Mouse (Mus musculus): ENCODE data around the gene Tnfsf18. TPM values are rescaled to one million over a fixed set of nuclear protein-coding genes. Genes with fewer than 3 reads are reported as not detected.

Gene Tnfsf18
- not detected for total RNA-seq (2021)

DNA sequence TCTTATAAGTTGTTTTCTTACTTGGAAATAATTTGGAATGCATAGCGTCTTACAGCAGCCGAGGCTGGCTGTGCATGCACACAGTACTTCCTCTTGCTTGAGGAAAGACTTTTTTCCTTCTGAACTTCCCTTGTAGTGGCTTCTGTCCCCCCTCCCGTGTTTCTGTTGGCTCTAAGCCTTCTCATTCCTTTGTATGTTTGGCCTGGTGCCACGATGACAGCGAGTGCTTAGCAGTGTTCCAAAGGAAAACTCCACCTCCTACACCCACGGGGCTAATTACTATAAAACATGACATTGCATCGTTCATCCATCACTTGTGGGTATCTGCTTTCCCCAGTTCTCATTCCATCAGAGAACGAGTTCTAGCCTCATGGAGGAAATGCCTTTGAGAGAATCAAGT lies at the start of gene Tnfsf18:
Tnfsf18 (plus strand) TSS at position 313 of the 400 bp plus-strand sequence.
- DNase-seq (ENCODE audit: low spot score in 2 of 2), result peak in 1 of 2 experiments; percentile 19
- intact Hi-C loops (cut with DNase I), result no loop called here

DNA sequence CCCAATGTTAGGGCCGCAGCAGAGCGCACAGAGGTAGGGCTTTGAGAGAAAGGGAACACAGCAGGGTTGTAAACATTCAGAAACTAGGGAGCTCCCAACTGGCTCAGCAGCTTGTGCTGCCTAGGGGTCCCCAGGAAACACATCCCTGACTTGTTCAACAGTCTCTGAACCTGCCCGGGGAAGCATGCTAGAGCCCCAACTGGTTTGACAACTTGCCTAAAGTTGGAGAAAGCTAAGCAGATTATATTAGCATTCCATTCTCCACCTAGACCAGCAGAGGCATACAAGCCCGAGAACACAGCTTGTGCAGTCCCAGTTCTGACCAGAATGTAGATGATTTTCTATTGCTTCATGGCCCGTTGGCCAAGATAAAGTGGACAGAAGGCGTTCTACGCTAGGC lies 49.6 kb upstream of the Tnfsf18 start:
- intact Hi-C loops (cut with DNase I), result no loop called here
- DNase-seq (ENCODE audit: low spot score in 2 of 2), result no peak

DNA sequence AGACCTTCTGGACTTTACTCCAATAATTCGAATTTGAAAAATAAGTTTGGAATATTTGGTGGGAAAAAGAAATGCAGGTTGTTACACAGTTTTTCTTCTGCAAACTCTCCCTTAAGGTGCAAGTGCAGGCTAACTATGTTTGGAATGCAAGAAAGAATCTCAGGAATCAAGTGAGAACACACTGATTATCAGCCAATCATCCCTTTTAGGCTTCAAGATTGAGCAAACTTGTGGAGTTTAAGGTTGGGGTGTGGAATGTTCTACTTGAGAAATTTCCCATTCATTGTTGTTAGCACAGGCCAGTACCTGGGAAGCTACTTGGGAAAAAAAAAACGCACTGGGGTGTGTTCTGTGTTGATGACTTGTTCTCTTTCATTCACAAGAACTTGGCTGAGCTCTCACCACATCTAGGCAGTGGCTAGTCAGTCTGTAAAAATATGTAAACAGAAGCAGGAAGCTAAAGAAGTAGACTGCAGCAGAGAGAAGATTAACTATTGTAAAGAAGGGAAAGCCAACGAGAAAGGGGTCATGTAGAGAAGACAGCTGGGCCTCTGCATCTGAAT lies 42.7 kb upstream of the Tnfsf18 start:
- no peak for DNase-seq (ENCODE audit: low spot score in 2 of 2)
- intact Hi-C loops (cut with DNase I), result no loop called here

DNA sequence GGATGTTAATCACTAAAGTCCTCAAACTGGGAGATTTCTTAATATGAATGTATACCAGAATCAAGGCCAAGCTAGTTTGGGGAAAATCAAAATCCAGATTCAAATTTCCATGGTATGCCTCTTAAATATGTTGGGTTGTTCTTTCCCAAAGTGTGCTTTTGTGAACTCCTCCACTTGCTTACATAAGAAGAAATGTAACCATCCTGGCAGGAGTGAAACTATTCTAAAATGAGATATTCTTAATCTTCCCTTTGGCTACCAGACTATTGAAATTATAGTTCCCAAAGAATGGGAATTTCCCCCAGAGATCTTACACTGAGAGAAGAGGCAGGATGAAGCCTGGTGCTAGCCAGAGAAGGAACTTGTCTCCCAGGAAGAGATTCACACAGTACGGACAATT lies 42.2 kb upstream of the Tnfsf18 start:
- DNase-seq (ENCODE audit: low spot score in 2 of 2), result peak in 1 of 2 experiments; percentile 22
- intact Hi-C loops (cut with DNase I), result no loop called here

DNA sequence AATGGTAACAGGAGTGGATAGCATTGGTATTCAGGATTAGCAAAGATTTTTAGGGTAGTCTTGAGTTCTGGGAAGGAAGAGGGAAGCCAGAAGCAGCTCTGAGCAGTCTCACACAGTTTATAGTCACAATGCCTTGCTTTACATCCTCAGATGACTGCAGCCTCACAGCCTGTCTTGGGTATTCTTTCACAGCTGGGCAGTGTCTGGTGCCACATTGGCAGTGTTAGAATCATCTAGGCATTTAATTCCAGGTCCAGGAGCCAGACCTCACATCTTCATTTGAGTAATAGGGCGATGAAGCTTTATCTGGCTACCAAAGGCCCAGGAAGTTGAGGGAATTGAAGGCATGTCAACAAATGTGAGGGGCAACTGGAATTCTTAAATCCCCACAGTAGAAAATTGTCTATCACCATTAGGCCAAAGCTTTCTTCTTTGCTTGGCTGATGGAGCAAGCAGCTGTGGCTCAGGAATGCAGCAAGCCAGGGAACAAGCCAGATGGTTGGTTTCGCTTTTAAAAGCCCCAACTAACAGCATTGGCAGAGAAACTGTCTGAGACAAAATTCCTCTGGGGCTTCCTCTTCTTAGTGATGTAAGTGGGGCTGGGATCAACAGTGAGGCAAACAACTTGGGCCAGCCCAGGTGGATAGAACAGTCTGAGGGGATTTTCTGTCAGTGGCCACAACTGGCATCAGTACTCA lies 30.9 kb upstream of the Tnfsf18 start:
- DNase-seq (ENCODE audit: low spot score in 2 of 2), result peak; percentile 15 to 54
- intact Hi-C loops (cut with DNase I), result no loop called here

DNA sequence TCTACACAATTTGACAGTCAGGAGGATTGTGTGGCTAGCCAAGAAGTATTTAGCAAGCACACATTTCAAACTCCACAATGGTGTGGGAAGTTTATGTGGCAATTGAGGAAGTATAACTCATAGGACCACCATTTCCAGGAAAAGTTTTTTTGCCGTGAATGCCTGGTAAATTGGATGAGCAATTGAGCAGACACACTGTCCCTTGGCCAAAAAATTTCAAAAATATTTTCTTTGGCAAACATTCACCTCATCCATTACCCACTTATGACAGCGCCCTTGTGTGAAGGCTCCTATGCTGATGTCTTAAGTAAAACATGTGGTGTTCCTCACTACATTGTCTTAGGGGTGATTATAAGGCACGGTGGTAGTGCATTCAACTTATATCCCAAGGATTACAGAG lies 17.2 kb upstream of the Tnfsf18 start:
- intact Hi-C loops (cut with DNase I), result no loop called here

DNA sequence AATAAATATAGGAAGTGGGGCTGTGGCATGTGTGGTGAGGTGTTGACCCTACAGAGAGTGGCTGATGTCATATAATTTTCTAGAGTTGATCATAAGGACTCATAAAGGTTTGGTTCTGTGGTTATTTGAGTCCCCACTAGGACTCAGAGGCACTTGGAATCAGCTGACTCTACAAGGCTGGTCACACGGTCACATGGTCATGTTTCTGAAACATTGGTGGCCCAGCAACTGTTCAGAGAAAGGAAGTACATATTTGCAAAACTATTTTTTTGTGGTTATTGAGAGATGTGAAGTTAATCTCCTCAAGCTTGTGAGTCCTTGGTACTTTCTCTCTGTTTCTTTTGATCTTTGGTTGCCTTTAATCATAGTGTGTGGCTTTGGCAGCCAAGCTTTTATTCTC lies 14.6 kb upstream of the Tnfsf18 start:
- intact Hi-C loops (cut with DNase I), result no loop called here
- DNase-seq (ENCODE audit: low spot score in 2 of 2), result no peak

More for the DNA sequence above, 17.2 kb upstream of the Tnfsf18 start:
- no peak for DNase-seq (ENCODE audit: low spot score in 2 of 2)

DNA sequence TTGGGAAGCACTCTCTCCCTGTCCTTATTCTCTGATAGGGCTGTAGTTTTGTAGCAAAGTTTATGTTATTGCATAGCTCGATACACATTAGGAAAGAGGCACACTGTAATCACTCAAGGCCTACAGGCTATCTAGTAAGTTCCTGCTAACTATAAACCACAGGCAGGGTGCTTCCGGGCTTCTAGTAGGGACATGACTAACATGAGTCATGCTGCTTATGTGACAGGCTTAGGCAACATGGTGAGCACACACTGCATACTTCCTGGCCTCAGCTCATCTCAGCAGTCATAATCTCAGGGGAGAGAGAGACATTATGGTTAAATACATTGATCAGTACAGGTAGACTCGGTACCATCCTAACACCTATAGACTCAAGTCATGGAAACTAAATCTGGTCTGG lies 12.2 kb upstream of the Tnfsf18 start:
- no peak for DNase-seq (ENCODE audit: low spot score in 2 of 2)
- intact Hi-C loops (cut with DNase I), result no loop called here

DNA sequence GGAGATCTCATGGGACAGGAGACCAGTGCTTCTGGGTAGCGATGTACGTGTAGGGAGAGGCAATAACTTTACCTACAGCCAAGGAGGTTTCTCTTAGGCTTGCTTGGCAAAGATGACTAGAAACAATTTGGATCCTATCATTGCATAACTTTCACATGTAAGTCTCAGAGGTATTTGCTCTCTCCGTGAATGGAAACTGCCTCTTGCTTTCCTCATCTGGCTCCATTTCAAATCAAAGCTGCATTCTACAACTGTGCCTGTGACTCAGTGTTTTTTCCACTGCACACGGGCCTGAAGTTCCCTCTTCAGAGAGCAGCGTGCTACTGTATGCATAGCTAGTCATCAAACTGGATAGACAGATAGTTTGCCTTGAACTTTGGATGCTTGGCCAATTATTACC lies 7.4 kb upstream of the Tnfsf18 start:
- peak in 1 of 2 experiments; percentile 60 for DNase-seq (ENCODE audit: low spot score in 2 of 2)
- intact Hi-C loops (cut with DNase I), result no loop called here

DNA sequence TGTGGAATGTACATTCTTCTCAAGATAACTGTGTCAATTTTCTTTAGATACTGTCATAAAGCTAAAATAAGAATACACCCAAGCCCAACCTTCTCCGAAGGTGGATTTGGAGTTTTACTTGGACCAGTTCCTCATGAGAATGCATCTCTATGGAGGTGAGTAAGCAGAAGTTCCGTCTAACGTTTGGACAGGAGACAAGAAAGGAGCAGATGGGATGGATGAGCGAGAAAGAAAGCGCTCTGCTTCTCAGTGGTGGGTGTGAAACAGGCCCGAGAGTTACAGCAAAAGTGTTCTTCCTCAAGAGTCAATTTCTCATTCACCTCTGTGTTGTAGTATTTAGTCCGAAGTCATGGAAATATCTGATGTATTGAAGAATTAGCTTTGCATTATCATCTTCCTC lies 2.7 kb upstream of the Tnfsf18 start:
- peak in 1 of 2 experiments; percentile 92 for DNase-seq (ENCODE audit: low spot score in 2 of 2)

DNA sequence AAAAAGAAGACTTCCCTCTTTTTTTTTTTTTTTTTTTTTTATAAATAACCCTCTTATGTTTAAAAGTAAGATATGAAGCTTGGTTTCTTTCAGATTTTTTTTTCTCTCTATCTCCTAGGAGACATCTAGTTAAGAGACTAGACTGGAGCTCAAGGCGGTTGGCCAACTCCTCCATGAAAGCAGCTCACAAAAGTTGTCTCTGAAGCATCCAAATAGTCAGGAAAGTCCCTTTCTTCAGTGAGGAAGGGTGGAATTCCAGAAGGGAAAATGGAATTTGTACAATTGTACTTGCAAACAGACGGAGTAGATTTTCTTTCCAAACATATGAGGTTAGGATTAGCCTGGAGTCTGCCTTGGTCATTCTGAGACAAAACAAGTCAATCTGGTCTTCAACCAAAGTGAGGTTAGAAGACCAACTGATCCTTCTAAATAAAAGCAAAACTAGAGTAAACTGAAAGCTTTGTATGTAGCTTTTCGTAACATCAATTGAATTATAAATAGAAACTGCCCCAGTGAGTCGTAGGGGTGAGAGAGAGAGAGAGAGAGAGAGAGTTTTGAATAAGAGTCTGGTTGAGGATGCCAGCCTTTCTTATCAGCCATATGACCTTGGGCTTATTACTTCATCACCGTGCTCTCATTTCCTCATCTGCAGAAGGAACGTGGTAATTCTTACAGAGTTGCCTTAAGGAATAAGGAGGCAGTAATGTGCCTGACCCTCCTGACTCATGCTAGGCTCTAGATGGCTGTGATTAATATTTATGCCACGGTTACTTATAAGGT lies 2.6 kb downstream of the Tnfsf18 start:
- peak in 1 of 2 experiments; percentile 45 for DNase-seq (ENCODE audit: low spot score in 2 of 2)
- intact Hi-C loops (cut with DNase I), result no loop called here

More for the DNA sequence above, 2.7 kb upstream of the Tnfsf18 start:
- intact Hi-C loops (cut with DNase I), result no loop called here

DNA sequence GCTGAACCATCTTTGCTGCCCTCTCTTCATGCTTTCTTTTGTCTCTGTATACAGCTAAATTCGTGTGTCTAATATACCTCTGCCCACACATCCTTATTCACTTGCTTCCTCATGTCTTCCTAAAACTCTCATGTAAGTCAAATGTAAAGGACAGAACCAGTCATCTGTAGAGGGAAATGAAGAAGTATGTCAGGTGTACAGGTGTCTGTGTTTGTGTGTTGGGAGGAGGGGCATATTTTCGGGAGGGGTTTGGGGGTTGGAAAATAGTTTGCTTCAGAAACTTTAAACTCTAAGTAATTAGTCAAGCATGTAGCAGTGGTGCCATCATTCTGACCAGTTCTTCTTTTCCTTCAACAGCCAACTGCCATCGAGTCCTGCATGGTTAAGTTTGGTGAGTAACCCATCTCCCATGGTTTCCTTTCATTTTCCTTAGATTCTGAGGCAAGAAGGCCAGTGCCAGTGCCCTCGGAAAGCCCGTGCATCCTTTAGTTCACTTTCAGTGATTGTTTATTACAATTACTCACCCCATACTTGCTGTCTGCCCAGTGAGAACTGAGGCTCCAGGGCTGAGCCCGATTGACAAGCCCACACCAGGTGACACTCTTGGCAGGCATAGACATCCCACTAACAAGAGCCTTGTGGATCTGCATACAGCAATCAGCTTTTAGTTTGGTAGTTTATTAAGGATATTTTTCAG lies 5.8 kb downstream of the Tnfsf18 start:
- no peak for DNase-seq (ENCODE audit: low spot score in 2 of 2)
- intact Hi-C loops (cut with DNase I), result no loop called here

DNA sequence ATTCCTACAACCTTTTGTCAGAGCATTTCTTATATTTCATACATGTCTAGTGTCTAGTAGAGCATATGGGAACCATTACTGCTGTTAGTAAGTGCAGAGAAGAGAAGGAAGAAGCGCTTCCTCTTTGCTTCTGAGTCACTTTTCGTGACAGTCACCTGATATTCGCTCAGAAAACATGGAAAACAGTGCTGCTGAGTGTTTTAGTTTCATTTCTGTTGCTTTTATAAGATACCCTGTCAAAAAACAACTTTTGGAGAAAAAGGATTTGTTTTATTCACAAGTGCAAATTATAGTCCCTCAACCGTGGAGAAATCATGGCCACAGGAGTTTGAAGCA lies 6.3 kb downstream of the Tnfsf18 start:
- intact Hi-C loops (cut with DNase I), result no loop called here
- DNase-seq (ENCODE audit: low spot score in 2 of 2), result no peak

DNA sequence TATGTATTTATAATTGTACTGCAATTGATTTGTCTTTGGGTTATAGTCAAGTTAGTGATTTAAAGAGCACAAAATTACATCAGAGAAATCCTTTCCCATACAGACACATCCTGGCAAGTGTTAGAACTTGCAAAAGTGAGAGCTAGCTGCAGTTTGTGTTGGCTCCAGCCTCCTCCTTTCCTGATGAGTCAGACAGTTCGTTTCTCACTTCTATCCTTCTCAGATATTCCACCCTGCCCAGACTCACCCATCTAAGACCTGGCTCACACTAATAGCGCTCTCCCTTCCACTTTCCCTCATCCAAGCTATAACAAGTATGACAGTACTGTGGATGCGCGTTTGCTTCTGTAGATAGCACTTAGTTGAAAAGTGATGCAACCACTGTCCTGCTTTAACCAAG lies 11.9 kb downstream of the Tnfsf18 start:
- peak in 1 of 2 experiments; percentile 83 for DNase-seq (ENCODE audit: low spot score in 2 of 2)
- intact Hi-C loops (cut with DNase I), result no loop called here

DNA sequence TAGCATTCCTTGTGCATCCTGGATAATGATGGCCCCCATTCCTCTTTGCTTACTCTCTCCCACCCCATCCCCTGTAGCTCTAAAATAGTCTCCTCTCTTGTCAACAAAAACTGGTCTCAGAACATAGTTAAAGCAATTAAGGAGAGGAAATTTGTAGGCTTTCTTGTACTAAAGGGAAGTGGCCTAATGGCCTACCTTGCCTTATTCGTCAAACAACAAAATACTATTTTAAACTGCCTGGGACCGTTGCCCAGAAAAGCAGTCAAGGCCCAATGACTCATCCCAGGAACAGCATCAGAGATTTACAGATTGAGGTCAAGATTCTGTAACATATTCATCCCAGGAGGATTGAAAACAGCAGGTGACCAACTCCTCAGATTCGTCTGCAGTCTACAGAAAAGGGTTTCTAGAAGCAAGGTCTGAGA lies 13.2 kb downstream of the Tnfsf18 start:
- intact Hi-C loops (cut with DNase I), result no loop called here
- DNase-seq (ENCODE audit: low spot score in 2 of 2), result peak in 1 of 2 experiments; percentile 48

DNA sequence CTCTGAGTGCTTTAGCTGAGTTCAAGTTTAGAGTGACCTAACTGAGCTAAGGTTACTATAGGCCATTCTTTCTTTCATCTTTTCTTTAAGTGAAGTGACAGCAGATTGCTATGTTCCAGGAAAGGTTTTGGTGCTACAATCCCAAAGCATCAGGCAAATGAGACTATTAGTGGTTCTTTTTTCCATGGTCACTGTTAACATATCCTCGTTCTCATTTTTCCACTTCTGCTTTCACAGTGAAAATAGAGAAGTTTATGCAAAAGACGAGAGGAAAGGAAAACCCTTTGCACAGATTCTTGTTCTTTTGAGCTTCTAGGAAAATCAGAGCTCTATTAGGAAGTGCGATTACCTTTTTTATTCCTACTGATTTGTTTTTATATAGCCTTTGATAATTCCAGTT lies 22.9 kb downstream of the Tnfsf18 start:
- no peak for DNase-seq (ENCODE audit: low spot score in 2 of 2)
- intact Hi-C loops (cut with DNase I), result no loop called here

DNA sequence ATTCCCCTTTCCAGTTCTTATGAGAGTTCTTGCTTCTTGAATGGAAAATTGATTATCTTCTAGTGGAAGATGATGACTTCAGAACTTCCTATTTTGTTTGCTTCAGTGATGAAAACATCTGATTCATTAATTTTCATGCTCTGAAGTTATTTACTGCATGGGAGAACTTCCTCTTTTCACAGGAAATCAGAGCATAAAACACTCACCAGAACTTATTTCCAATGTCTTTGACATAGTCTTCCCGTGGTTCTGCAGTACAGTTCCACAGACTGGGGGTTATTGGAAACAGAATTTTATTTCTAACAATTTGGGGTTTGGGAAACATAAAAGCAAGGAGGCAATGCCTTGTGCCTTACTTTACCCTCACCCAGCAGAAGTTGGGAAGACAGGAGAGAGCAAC lies 25.8 kb downstream of the Tnfsf18 start:
- intact Hi-C loops (cut with DNase I), result no loop called here
- no peak for DNase-seq (ENCODE audit: low spot score in 2 of 2)

DNA sequence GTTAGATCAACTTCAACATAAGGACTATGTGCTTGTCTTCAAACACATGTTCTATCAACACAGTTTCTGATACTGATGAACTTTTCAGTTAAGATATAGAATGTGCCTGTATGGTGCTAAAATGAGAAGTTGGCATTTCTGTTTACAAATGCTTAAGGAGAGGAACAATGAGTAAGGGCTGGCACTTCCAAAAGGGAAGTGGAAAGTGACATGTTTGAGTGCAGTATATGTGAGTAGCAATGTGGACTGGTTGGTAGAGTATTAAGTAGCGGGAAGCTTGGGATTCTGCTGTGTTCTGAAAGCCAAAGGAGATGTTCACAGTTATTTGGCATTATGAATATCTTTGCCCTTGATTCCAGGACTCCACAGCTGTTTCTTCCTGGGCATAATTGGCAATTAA lies 33.7 kb downstream of the Tnfsf18 start:
- no peak for DNase-seq (ENCODE audit: low spot score in 2 of 2)
- intact Hi-C loops (cut with DNase I), result no loop called here

DNA sequence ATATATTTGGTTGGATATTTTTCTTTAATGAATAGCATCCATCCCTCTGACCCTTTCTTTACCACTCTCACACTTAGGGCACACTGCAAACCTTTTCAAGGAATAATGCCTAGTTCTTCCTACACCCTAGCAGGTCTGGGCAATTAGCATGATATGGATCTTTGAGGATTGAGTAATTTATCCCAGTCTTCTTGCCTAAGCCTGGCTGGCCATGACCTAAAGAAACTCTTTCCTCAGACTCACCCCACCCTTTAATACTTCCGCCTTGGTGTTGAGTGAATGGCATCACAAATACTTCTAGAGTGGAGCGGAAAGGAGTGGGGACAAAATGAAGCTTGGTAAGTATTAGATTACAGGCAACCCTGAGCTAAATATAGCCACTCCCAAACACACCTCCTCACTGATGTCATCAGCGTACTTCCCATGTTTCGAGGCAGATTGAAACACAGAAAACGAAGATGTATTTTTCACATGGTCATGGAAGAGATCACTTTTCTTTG lies 56.2 kb downstream of the Tnfsf18 start:
- intact Hi-C loops (cut with DNase I), result no loop called here
- no peak for DNase-seq (ENCODE audit: low spot score in 2 of 2)

DNA sequence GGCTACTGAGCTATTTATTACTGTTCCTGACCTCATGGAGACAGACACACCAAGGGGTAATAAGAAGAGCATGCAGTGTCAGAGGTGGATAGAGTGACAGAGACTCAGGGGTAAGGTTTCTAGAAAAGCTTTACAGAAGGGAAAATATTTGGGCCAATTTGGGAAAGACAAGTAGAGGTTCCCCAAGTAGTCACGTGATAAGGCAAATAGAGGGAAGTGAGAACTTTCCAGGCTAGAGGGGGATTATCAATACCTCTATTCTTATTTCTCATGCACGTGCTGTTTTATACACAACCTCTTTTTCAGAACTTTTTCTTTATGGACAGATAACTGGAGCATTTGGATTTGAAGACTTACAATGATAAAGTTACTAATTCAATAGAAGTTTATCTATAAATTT lies 57.6 kb downstream of the Tnfsf18 start:
- intact Hi-C loops (cut with DNase I), result no loop called here
- no peak for DNase-seq (ENCODE audit: low spot score in 2 of 2)
